Mouse (Mus musculus): ENCODE measurements at regions not wholly inside any gene's neighbourhood (a gene's known extent, or its start where the extent isn't known, plus 50 kb on each side); places are given as distances from the start of the nearest gene placed in this dataset.

GRCm38 (mm10) chr14:109359914-109360313 is 446.0 kb upstream of the Slitrk1 start:
- peak; percentile 3 to 42 for DNase-seq (ENCODE audit: low spot score in 2 of 2)
